Mouse (Mus musculus): ENCODE data around the gene Sgsm1.

DNA sequence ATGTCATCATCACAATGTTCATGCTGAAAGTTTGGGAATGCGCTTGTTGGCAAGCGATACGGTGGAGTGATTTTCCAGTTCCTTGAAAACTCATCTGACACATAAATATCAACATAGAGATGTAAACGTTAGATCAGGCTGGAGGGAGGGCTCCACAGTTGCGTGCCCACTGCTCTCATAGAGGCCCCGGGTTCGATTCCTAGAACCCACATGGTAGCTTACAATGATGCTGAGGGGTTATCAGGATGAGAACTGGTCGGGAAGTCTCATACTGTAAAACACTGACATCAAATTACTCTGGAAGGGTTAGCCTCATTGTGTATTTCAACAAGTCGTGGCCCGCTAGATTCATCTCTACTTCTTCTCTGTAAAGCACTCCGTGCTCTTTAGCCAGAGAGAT, 24.5 kb downstream of the Sgsm1 start:
- TF ChIP-seq CTCF (IDR thresholded peaks at IDR 0.05; ENCODE audit: control insufficient read depth, insufficient read depth, low read length) (no peak), POLR2A (IDR thresholded peaks at IDR 0.05; ENCODE audit: borderline replicate concordance, control insufficient read depth, low read depth, low read length) (no peak)
